Mouse (Mus musculus): Measurements from ENCODE around the gene Tmem177. TPM values are rescaled to one million over a fixed set of nuclear protein-coding genes. Genes with fewer than 3 reads are reported as not detected.

The Tmem177 gene
- total RNA-seq, 1 experiment, result 9.5 TPM

- no peak for DNase-seq (ENCODE audit: low read depth, low spot score)
- TF ChIP-seq MAFK (IDR thresholded peaks at IDR 0.05; ENCODE audit: insufficient read depth, low read depth, low read length) (no peak), HCFC1 (IDR thresholded peaks at IDR 0.05; ENCODE audit: borderline replicate concordance, insufficient read depth, low read length) (no peak), ZNF384 (IDR thresholded peaks at IDR 0.05; ENCODE audit: low read depth, low read length) (no peak), ZC3H11A (IDR thresholded peaks at IDR 0.05; ENCODE audit: borderline replicate concordance, low read depth, low read length) (no peak), CHD2 (IDR thresholded peaks at IDR 0.05; ENCODE audit: low read depth, low read length) (no peak)
- H3K4me3 ChIP-seq (ENCODE audit: insufficient read depth in 1 of 2, low read depth in 1 of 2, low read length in 2 of 2, poor library complexity in 1 of 2, severe bottlenecking in 1 of 2), result no peak overlapping the region
- H3K4me1 ChIP-seq (ENCODE audit: control insufficient read depth in 2 of 2, insufficient read depth in 2 of 2, low read length in 2 of 2, poor library complexity in 1 of 2), result no peaks in the 10 kb centered on the region
- no peak overlapping the region for H3K9ac ChIP-seq (ENCODE audit: insufficient read depth, low read depth, low read length, poor library complexity, severe bottlenecking)
- in situ Hi-C loops (cut with MboI; ENCODE audit: low sequenced_read_pairs in 2 of 2, unreplicated experiment in 2 of 2), result no loop called here
- H3K27ac ChIP-seq (ENCODE audit: insufficient read depth, low read depth, low read length, poor library complexity, severe bottlenecking), result no peak overlapping the region
- H3K9me3 ChIP-seq (ENCODE audit: control insufficient read depth, insufficient read depth, low read depth, low read length), result no peaks in the 10 kb centered on the region
- no peaks in the 10 kb centered on the region for H3K36me3 ChIP-seq (ENCODE audit: control insufficient read depth, insufficient read depth, low read length, poor library complexity, severe bottlenecking)
Observed at GRCm38 (mm10) chr1:119859566-119859965, 53.4 kb downstream of the Tmem177 start.

Other genes starting within 250 kb of the Tmem177 start
- gene Ptpn4, start 75.6 kb downstream of the Tmem177 start, total RNA-seq (2012; rRNA removed), result 15.6 and 17.8 TPM in 2 replicates
- gene Cfap221, start 84.0 kb upstream of the Tmem177 start, total RNA-seq (2012; rRNA removed), result not detected in 2 replicates
- gene Sctr, start 93.7 kb upstream of the Tmem177 start, total RNA-seq (2012; rRNA removed), result 0.11 and 0.22 TPM in 2 replicates
- 15.1 and 26.7 TPM in 2 replicates for gene Tmem37, start 160.9 kb upstream of the Tmem177 start, total RNA-seq (2012; rRNA removed)
- gene Dbi, start 207.9 kb upstream of the Tmem177 start, total RNA-seq (2012; rRNA removed), result 210 and 259 TPM in 2 replicates
- gene 3110009E18Rik, start 208.0 kb upstream of the Tmem177 start, total RNA-seq (2012; rRNA removed), result 5.3 and 8.3 TPM in 2 replicates

Measured in ES-E14 (cell line).